Mouse (Mus musculus): ENCODE data around the gene Serpina3b. TPM values are rescaled to one million over a fixed set of nuclear protein-coding genes. Genes with fewer than 3 reads are reported as not detected.

Serpina3b gene
- polyA plus RNA-seq, 1 experiment from 2014 or later = not detected

- 86% methylated on average over 2 of the region's 2 CpGs for WGBS
- Histone ChIP-seq H3K27me3 (no peaks in the 10 kb centered on the region), H3K4me2 (no peak overlapping the region), H3K4me3 (no peak overlapping the region), H3K9ac (no peak overlapping the region), H3K36me3 (no peaks in the 10 kb centered on the region), H3K9me3 (no peaks in the 10 kb centered on the region), H3K4me1 (replicated peaks) (no peaks in the 10 kb centered on the region), H3K27ac (no peak overlapping the region)
- no peak for ATAC-seq (ENCODE audit: low FRiP score)
Observed at GRCm38 (mm10) chr12:104138216-104138615, 10.4 kb downstream of the Serpina3b start.

- Histone ChIP-seq H3K4me3 (no peak overlapping the region), H3K27me3 (no peaks in the 10 kb centered on the region), H3K36me3 (no peaks in the 10 kb centered on the region), H3K27ac (no peak overlapping the region), H3K4me1 (replicated peaks) (no peaks in the 10 kb centered on the region), H3K9me3 (no peaks in the 10 kb centered on the region), H3K9ac (no peak overlapping the region), H3K4me2 (no peak overlapping the region)
- 90% methylated on average over 4 of the region's 4 CpGs for WGBS
- ATAC-seq (ENCODE audit: low FRiP score) = no peak
Observed at GRCm38 (mm10) chr12:104140543-104141103, 12.8 kb downstream of the Serpina3b start.

GRCm38 (mm10) chr12:104141506-104141905, 13.7 kb downstream of the Serpina3b start:
- WGBS = 87% methylated on average over 1 of the region's 1 CpGs
- Histone ChIP-seq H3K36me3 (no peaks in the 10 kb centered on the region), H3K27me3 (no peaks in the 10 kb centered on the region), H3K4me3 (no peak overlapping the region), H3K4me2 (no peak overlapping the region), H3K9ac (no peak overlapping the region), H3K9me3 (no peaks in the 10 kb centered on the region), H3K4me1 (replicated peaks) (no peaks in the 10 kb centered on the region), H3K27ac (no peak overlapping the region)
- no peak for ATAC-seq (ENCODE audit: low FRiP score)

GRCm38 (mm10) chr12:104142427-104142826, 14.6 kb downstream of the Serpina3b start:
- no peak for ATAC-seq (ENCODE audit: low FRiP score)
- H3K27me3 ChIP-seq = no peaks in the 10 kb centered on the region

GRCm38 (mm10) chr12:104143286-104143685, 15.5 kb downstream of the Serpina3b start:
- H3K27me3 ChIP-seq = no peaks in the 10 kb centered on the region
- H3K27ac ChIP-seq = no peak overlapping the region
- ATAC-seq (ENCODE audit: low FRiP score) = no peak
- no peaks in the 10 kb centered on the region for H3K9me3 ChIP-seq
- no peak overlapping the region for H3K4me3 ChIP-seq
- no peak overlapping the region for H3K9ac ChIP-seq
- H3K36me3 ChIP-seq = no peaks in the 10 kb centered on the region
- no peaks in the 10 kb centered on the region for H3K4me1 ChIP-seq (replicated peaks)
- WGBS = 80% methylated on average over 1 of the region's 1 CpGs
- no peak overlapping the region for H3K4me2 ChIP-seq

More at GRCm38 (mm10) chr12:104142427-104142826, 14.6 kb downstream of the Serpina3b start:
- no peak overlapping the region for H3K27ac ChIP-seq
- no peaks in the 10 kb centered on the region for H3K36me3 ChIP-seq
- H3K9me3 ChIP-seq = no peaks in the 10 kb centered on the region
- H3K4me1 ChIP-seq (replicated peaks) = no peaks in the 10 kb centered on the region
- H3K4me2 ChIP-seq = no peak overlapping the region
- WGBS = 56% methylated on average over 1 of the region's 1 CpGs
- no peak overlapping the region for H3K4me3 ChIP-seq
- H3K9ac ChIP-seq = no peak overlapping the region

GRCm38 (mm10) chr12:104145571-104145970, 17.8 kb downstream of the Serpina3b start:
- Histone ChIP-seq H3K9me3 (no peaks in the 10 kb centered on the region), H3K4me2 (no peak overlapping the region), H3K4me1 (replicated peaks) (no peaks in the 10 kb centered on the region), H3K36me3 (no peaks in the 10 kb centered on the region), H3K9ac (no peak overlapping the region), H3K27me3 (no peaks in the 10 kb centered on the region), H3K27ac (no peak overlapping the region), H3K4me3 (no peak overlapping the region)
- ATAC-seq (ENCODE audit: low FRiP score) = no peak
- 91% methylated on average over 2 of the region's 2 CpGs for WGBS

GRCm38 (mm10) chr12:104151989-104152388, 24.2 kb downstream of the Serpina3b start:
- Histone ChIP-seq H3K9ac (no peak overlapping the region), H3K4me1 (replicated peaks) (no peaks in the 10 kb centered on the region), H3K27ac (no peak overlapping the region), H3K4me2 (no peak overlapping the region), H3K27me3 (no peaks in the 10 kb centered on the region), H3K4me3 (no peak overlapping the region), H3K9me3 (no peaks in the 10 kb centered on the region), H3K36me3 (no peaks in the 10 kb centered on the region)
- ATAC-seq (ENCODE audit: low FRiP score) = no peak
- WGBS = 90% methylated on average over 2 of the region's 2 CpGs

GRCm38 (mm10) chr12:104153041-104153645, 25.3 kb downstream of the Serpina3b start:
- no peak for ATAC-seq (ENCODE audit: low FRiP score)
- no peaks in the 10 kb centered on the region for H3K27me3 ChIP-seq
- no peak overlapping the region for H3K27ac ChIP-seq
- no peak overlapping the region for H3K9ac ChIP-seq
- WGBS = 90% methylated on average over 3 of the region's 3 CpGs
- no peak overlapping the region for H3K4me2 ChIP-seq
- H3K4me1 ChIP-seq (replicated peaks) = no peaks in the 10 kb centered on the region
- H3K4me3 ChIP-seq = no peak overlapping the region
- H3K36me3 ChIP-seq = no peaks in the 10 kb centered on the region
- H3K9me3 ChIP-seq = no peaks in the 10 kb centered on the region

- no peak within 1 kb of the TSS for H3K4me3 ChIP-seq
- 86% methylated on average over 2 of the region's 2 CpGs for WGBS
- no peak for ATAC-seq (ENCODE audit: low FRiP score)
- H3K27me3 ChIP-seq = no peaks in the 10 kb centered on the region
- no peak within 1 kb of the TSS for H3K9ac ChIP-seq
- no peak within 1 kb of the TSS for H3K4me2 ChIP-seq
- no peaks in the 10 kb centered on the region for H3K9me3 ChIP-seq
- no peak within 1 kb of the TSS for H3K27ac ChIP-seq
- no peaks in the 10 kb centered on the region for H3K36me3 ChIP-seq
- no peaks in the 10 kb centered on the region for H3K4me1 ChIP-seq (replicated peaks)
Observed at GRCm38 (mm10) chr12:104153656-104154055, 25.9 kb downstream of the Serpina3b start, which contains the start of gene Serpina3c. TSS of gene Serpina3c (minus strand) at chr12:104153870.

- WGBS = 86% methylated on average over 3 of the region's 3 CpGs
- ATAC-seq (ENCODE audit: low FRiP score) = no peak
- H3K27ac ChIP-seq = no peak overlapping the region
Observed at GRCm38 (mm10) chr12:104174747-104175146, 47.0 kb downstream of the Serpina3b start.

GRCm38 (mm10) chr12:104175636-104176035, 47.8 kb downstream of the Serpina3b start:
- no peaks in the 10 kb centered on the region for H3K9me3 ChIP-seq
- H3K27me3 ChIP-seq = no peaks in the 10 kb centered on the region
- H3K27ac ChIP-seq = no peak overlapping the region
- H3K4me3 ChIP-seq = no peak overlapping the region
- no peak for ATAC-seq (ENCODE audit: low FRiP score)
- H3K4me2 ChIP-seq = no peak overlapping the region
- WGBS = 79% methylated on average over 3 of the region's 3 CpGs
- H3K4me1 ChIP-seq (replicated peaks) = no peaks in the 10 kb centered on the region
- no peaks in the 10 kb centered on the region for H3K36me3 ChIP-seq
- no peak overlapping the region for H3K9ac ChIP-seq

More at GRCm38 (mm10) chr12:104174747-104175146, 47.0 kb downstream of the Serpina3b start:
- H3K4me1 ChIP-seq (replicated peaks) = no peaks in the 10 kb centered on the region
- H3K9ac ChIP-seq = no peak overlapping the region
- no peak overlapping the region for H3K4me3 ChIP-seq
- no peak overlapping the region for H3K4me2 ChIP-seq
- no peaks in the 10 kb centered on the region for H3K36me3 ChIP-seq
- no peaks in the 10 kb centered on the region for H3K9me3 ChIP-seq
- no peaks in the 10 kb centered on the region for H3K27me3 ChIP-seq

- ATAC-seq (ENCODE audit: low FRiP score) = no peak
- H3K9ac ChIP-seq = no peak overlapping the region
- H3K4me3 ChIP-seq = no peak overlapping the region
- H3K27me3 ChIP-seq = no peaks in the 10 kb centered on the region
- no peak overlapping the region for H3K27ac ChIP-seq
- no peak overlapping the region for H3K4me2 ChIP-seq
- H3K4me1 ChIP-seq (replicated peaks) = no peaks in the 10 kb centered on the region
- H3K9me3 ChIP-seq = no peaks in the 10 kb centered on the region
- H3K36me3 ChIP-seq = no peaks in the 10 kb centered on the region
Observed at GRCm38 (mm10) chr12:104178577-104178976, 50.8 kb downstream of the Serpina3b start.

GRCm38 (mm10) chr12:104178987-104179386, 51.2 kb downstream of the Serpina3b start:
- Histone ChIP-seq H3K27ac (no peak overlapping the region), H3K4me1 (replicated peaks) (no peaks in the 10 kb centered on the region), H3K4me2 (no peak overlapping the region), H3K27me3 (no peaks in the 10 kb centered on the region), H3K9ac (no peak overlapping the region), H3K9me3 (no peaks in the 10 kb centered on the region), H3K36me3 (no peaks in the 10 kb centered on the region), H3K4me3 (no peak overlapping the region)
- no peak for ATAC-seq (ENCODE audit: low FRiP score)
- WGBS = 90% methylated on average over 2 of the region's 2 CpGs
